Mouse (Mus musculus) fat pad, adult 2 months (tissue): ENCODE results near the gene Gm4952.

ENCODE experiments used
- DNase-seq: peaks from one replicate; pipeline ENCODE4 v3.0.0-alpha.2; 2011; ENCODE audit warnings: low read depth, low spot score; ENCODE audit errors: extremely low read depth

Gene Gm4952

DNA sequence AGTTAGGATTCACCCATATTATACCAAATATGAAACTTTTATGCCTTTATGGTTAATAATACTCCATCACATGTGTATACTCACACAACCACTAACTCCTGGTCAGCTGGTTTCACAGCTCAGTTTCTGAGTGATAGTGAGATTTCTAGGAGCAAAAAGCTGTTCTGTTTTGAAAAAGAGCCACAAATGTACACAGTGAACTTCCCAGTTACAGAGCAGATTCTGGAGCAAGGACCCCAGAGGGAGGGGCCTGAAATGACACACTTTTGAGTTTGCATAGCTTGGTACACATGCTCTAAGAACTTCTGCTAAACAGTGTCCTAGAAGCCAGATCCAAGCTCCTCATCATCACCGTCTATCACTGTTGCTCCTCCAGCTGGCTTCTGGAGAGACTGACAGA is at the start of gene Gm4952:
Gene Gm4952 (plus strand): TSS at position 301 of the 400 bp plus-strand sequence.
- no peak for DNase-seq

DNA sequence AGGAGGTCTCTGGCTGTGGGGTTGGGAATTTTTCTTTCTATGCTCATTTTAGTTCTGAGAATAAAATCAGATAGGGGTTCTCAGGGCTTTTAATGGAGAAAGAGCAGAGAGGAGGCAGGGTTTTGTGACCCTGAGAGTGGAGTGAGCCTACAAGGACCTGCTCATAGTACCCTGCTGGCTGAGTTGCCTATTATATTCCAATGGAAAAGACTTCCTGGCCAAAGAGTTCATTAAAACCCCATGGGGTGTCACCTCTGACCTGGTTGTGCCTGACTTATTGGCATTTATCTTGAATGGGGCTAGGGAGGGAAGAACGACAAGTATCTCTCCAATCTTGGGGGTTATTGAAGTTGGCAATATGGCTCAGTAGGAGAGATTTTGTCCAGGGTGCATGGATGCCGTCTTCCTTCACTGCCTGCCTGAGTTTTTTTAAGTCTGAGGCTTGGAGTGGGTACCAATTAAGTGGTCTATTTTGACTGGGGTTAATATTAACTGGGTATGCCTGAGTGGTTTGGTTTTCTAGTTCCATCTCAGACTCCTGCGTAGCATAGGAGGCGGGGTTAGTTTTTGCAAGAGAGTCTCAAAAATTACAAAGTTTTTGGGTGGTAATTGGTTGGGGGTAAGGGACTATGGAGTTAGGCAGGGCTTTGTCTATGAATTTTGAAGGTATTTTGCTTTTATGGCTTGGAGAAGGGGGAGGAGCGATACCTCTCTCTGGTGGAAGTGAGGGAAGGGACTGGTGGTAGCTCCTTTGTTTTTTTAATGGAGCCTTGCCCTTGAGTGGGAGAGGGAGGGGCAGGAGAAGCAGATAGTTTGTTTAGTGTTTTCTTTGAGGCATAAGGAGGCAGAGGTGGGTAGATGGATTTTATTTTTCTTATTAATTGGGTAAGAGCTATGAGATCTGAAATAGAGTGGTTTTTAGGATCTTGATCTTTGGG is 49.5 kb upstream of the Gm4952 start:
- no peak for DNase-seq

GRCm38 (mm10) chr19:12556293-12556692 is 43.5 kb upstream of the Gm4952 start:
- DNase-seq, result no peak

- DNase-seq, result no peak
Observed at GRCm38 (mm10) chr19:12558219-12558618, 41.6 kb upstream of the Gm4952 start.

- no peak for DNase-seq
Observed at GRCm38 (mm10) chr19:12564197-12564596, 35.6 kb upstream of the Gm4952 start.

- DNase-seq, result no peak
Observed at GRCm38 (mm10) chr19:12567011-12567410, 32.8 kb upstream of the Gm4952 start.

GRCm38 (mm10) chr19:12570866-12571265 is 28.9 kb upstream of the Gm4952 start:
- DNase-seq, result no peak

GRCm38 (mm10) chr19:12571687-12572086 is 28.1 kb upstream of the Gm4952 start:
- no peak for DNase-seq

GRCm38 (mm10) chr19:12572614-12573265 is 27.0 kb upstream of the Gm4952 start:
- DNase-seq, result no peak

DNA sequence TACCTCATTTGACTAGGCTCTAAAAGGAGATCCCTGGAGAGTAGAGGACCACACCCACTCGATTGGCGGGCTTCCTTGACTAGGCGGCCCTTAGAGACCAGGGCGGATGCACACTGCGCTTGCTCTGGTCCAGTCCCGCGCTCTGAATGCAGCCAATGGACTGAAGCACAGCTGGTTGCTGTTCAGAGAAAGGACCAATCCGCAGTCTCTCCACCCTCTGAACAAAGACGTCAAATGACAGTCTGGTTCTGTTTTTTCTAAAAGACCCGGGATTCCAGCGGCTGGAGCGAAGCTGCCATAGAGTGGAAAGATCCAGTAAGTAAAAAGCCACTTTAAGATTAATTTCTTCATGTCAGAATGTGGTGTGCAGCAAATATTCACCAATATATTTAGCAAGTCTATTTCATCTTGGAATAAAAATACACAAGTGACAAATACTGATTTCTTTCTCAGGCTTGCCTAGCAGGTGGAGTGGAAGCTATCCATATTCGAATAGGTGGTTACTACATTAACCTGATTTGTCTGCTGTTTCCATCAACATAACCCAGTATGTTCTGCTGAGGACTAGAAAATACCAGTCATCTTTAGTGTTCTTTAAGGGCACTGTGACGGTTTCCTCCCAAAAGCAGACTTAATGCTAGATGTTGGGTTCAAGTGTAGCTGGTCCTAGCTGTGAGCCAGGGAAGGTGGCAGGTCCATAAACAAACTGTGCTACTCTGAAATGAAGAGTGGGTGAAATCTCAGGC is 26.3 kb upstream of the Gm4952 start:
- no peak for DNase-seq

GRCm38 (mm10) chr19:12574012-12574407 is 25.8 kb upstream of the Gm4952 start:
- DNase-seq, result no peak

DNA sequence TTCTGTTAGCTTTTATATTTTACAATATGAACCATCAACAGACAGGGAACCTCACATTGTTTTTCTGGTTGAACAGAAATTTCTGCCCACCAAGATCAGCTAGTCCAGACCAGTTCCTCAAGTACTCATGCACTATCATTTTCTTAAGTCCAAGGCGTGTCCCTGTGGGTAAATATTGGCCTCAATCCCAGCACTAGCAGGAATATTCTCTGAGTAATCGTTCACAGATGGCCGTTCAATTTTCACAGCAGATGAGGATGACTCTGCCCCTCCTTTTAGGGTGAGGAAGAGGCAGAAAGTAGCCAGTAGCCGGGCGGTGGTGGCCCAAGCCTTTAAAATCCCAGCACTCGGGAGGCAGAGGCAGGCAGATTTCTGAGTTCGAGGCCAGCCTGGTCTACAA is 24.7 kb upstream of the Gm4952 start:
- DNase-seq, result no peak

GRCm38 (mm10) chr19:12575514-12575913 is 24.3 kb upstream of the Gm4952 start:
- no peak for DNase-seq

- no peak for DNase-seq
Observed at GRCm38 (mm10) chr19:12576639-12577038, 23.1 kb upstream of the Gm4952 start.

DNA sequence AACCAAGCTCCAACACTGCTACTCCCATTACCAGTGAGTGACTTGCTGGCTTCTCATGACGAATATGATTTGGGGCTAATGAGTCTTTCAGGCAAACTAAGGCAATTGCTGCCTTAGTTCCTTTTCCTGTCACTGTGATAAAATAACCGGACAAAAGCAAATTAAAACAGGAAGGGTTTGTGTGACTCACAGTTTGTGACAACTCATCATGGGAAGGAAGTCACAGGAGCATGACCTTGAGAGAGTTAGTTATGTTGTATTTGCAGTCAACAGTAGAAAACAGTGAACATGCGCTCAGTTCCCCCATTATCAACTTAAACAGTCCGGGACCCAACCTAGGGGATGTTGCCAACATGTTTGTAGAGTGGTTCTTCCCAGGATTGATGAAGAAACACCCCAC is 14.5 kb upstream of the Gm4952 start:
- no peak for DNase-seq

GRCm38 (mm10) chr19:12591908-12592307 is 7.9 kb upstream of the Gm4952 start:
- peak; percentile 33 for DNase-seq

GRCm38 (mm10) chr19:12595135-12595529 is 4.6 kb upstream of the Gm4952 start:
- DNase-seq, result no peak

DNA sequence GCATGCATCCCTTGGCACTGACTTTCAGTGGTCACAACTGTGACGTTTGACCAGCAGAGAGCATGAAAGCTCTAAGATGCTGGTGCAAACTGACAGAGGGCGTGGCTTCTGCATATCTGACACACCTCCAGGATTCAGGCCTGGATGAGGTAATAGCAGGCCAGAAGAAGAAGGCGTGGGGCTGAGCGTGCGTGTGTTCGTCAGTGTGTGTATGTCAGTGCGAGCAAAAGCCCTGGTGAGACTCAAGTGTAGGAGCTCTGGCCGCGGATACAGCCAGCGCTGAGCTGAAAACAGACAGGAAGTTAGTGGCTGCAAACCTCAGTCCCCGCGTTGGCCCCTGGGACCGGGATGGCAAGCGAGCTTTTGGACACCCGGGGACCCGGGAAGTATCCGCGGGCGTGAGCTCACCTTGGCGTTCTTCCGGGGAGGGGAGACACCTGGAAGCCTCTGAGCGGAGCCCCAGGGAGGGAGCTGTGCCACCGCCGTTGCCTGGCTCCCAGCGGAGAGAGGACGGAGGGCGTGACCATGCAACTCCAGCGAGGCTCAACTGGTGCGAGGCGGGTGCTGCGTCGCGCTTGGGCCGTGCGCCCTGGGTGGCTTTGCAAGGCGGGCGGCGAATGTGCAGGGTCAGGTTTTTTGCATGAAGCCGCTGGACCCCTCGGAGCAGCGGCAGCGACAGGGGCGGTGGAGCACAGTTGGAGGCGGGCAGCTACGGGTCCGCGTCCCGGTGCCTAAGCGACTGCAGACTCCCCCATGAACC is 4.1 kb upstream of the Gm4952 start:
- peak; percentile 68 for DNase-seq

GRCm38 (mm10) chr19:12596290-12597072 is 3.3 kb upstream of the Gm4952 start:
- DNase-seq, result no peak

DNA sequence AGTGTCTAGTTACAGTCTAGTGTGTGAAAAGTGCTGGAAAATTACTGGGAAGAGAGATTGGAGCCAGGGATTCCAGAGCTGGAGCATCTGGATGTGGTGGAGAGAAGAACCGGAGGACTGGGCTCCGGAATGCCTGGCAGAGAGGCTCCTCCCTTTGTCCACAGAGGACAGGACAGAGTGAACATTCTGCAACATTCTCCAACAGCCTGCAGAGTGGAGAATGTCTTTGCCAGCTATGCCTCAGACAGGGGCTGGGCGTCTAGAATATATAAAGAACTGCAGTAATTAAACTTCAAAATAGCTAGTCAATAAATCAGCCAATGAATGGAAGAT is 2.7 kb upstream of the Gm4952 start:
- DNase-seq, result no peak
